Mouse (Mus musculus): ENCODE results near the gene Mif4gd. TPM values are rescaled to one million over a fixed set of nuclear protein-coding genes. Genes with fewer than 3 reads are reported as not detected.
A peak's percentile ranks its signal among the peaks of the same experiment; 100 is the strongest.

Gene Mif4gd
- polyA plus RNA-seq, 1 experiment from 2014 or later = 47.4 TPM

- CTCF ChIA-PET = interaction anchor here (1.0 kb wide), 1 partner anchor 87 kb away, joined by 4 read pairs; no protein-coding TSS in a partner anchor
Observed at GRCm38 (mm10) chr11:115627705-115628464, 15.1 kb upstream of the Mif4gd start, which contains the start of gene Slc25a19. TSS of gene Slc25a19 (minus strand) at chr11:115628295.

DNA sequence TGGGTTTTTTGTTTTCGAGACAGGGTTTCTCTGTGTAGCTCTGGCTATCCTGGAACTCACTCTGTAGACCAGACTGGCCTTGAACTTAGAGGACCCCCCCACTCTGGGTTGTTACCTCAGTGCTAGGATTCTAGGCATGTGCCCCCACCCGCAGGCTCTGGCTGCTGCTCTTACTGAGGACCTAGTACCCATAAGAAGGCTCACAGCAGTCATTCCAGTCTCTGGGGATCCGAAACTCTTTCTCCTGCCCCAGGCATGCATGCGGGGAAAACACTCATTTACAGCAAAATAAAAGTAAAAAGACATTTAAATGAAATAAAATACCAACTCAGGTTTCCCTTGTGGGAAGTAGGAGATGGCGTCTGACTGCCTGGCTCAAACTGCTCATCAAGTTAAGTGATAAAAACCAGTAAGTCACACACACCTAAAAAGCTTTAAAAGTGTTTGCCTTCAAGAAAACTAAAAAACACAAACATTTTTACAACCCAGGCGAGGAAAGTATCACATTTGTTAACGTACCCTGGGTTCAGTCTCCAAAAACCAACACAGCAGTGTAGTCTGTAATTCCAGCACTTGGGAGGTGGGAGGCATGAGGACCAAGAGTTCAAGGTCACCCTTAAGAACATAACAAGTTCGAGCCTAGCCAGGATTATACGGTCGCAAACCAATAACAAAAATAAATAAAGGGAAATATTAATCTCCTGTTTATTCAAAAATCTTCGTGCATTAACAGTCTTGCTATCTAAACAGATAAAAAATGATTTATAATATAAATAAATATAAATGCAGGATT is 14.3 kb upstream of the Mif4gd start:
- in situ Hi-C loops (cut with MboI; ENCODE audit: low pct_unique_long_range_greater_than_20kb) = no loop called here
- CTCF ChIA-PET = interaction anchor here (1.0 kb wide), 1 partner anchor 88 kb away, joined by 4 read pairs; no protein-coding TSS in a partner anchor
- TF ChIP-seq CTCF (IDR thresholded peaks at IDR 0.05) = no peak
- H3K27me3 ChIP-seq = no peaks in the 10 kb centered on the region
- no peak for DNase-seq (ENCODE audit: low read depth, low spot score)
- POLR2A ChIA-PET = interaction anchor here (0.6 to 1.4 kb wide), 4 partner anchors 8 to 132 kb away, joined by 3 to 4 read pairs (median 3); partner anchors contain the start of gene Mif4gd
- ATAC-seq = no peak

More at GRCm38 (mm10) chr11:115627705-115628464, 15.1 kb upstream of the Mif4gd start, which contains the start of gene Slc25a19:
- H3K27me3 ChIP-seq = no peaks in the 10 kb centered on the region
- ATAC-seq (peak; percentile 97), DNase-seq (ENCODE audit: low read depth, low spot score) (peak; percentile 99)
- POLR2A ChIA-PET = interaction anchor here (0.7 to 1.8 kb wide), 5 partner anchors 9 to 206 kb away, joined by 3 to 7 read pairs (median 4); partner anchors contain the start of gene Mif4gd
- in situ Hi-C loops (cut with MboI; ENCODE audit: low pct_unique_long_range_greater_than_20kb) = no loop called here
- TF ChIP-seq CTCF (IDR thresholded peaks at IDR 0.05) = no peak

DNA sequence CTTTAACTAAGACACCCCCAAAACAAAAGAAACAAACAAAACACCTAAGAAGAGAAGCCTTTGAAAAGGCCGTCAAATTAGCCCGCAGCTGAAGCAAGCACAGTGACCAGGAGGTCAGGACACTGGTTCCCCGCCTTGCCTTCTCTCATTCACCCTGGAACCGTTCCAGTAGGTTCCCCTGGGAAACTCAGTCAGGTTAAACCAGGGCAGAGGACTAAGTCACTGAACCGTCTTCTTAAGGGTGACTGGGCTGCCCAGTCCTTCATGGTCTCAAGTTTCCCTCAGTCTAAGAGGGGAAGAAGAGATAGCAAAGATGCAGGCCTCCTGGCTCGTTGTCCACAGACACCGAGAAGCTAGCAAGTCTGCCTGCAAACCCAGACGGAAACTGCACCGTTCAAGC is 13.1 kb upstream of the Mif4gd start:
- H3K27me3 ChIP-seq = no peaks in the 10 kb centered on the region
- ATAC-seq = no peak
- ChIA-PET CTCF (interaction anchor here (1.4 to 2.2 kb wide), 2 partner anchors 10 to 13 kb away, joined by 5 to 8 read pairs; partner anchors contain the start of gene Mif4gd), POLR2A (interaction anchor here (1.2 to 1.4 kb wide), 2 partner anchors 12 to 13 kb away, joined by 3 read pairs; partner anchors contain the start of gene Mif4gd)
- in situ Hi-C loops (cut with MboI; ENCODE audit: low pct_unique_long_range_greater_than_20kb) = no loop called here
- no peak for TF ChIP-seq CTCF (IDR thresholded peaks at IDR 0.05)
- DNase-seq (ENCODE audit: low read depth, low spot score) = no peak

DNA sequence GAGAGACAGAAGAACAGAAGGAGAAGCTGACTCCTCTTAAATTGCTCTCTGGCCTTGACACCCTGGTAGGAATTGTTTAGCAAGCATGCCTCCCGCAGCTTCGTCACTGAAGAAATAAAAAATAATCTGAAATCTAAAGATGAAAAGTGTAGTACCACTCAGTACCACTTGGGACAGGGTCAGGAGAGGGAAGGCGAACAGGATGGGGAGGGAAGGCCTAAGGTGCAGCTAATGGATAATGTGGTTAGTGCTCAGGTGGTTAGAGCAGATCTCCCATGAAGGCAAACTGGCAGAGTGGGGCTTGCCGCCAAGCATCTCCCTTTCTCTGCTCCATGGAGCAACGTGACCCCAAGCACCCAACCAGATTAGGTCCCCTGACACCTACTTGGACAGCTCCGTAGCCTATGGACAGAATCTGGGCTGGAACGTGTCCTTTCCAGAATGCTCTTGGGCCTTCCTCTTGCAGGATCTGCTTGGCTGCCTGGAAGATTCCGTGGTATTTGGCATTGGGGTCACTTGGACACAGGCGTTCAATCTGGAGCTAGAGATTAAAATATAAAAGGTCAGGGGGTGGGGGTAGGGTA is 10.8 kb upstream of the Mif4gd start:
- CTCF ChIA-PET = interaction anchor here (2.2 kb wide), 1 partner anchor 10 kb away, joined by 8 read pairs; the partner anchor contains the start of gene Mif4gd
- no peak for ATAC-seq

DNA sequence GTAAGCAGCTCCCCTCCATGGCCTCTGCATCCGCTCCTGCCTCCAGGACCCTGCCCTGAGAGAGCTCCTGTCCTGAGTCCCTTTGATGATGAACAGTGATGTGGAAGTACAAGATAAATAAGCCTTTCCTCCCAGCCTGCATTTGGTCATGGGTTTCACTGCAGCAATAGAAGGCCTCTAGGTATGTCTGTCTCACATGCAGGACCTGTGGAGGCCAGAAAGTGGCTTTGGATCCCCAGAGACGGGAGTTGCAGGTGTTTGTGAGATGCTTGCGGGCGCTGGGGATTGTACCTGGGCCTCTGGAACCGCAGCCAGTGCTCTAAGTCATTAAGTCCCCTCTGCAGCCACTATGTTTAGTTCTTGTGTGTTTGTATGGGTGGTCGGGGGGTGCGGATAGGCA is 7.2 kb upstream of the Mif4gd start:
- ATAC-seq (no peak), DNase-seq (ENCODE audit: low read depth, low spot score) (no peak)
- TF ChIP-seq CTCF (IDR thresholded peaks at IDR 0.05) = no peak
- POLR2A ChIA-PET = no interaction called here
- H3K27me3 ChIP-seq = no peaks in the 10 kb centered on the region
- in situ Hi-C loops (cut with MboI; ENCODE audit: low pct_unique_long_range_greater_than_20kb) = no loop called here
- CTCF ChIA-PET = no interaction called here

More for the DNA sequence above, 10.8 kb upstream of the Mif4gd start:
- in situ Hi-C loops (cut with MboI; ENCODE audit: low pct_unique_long_range_greater_than_20kb) = no loop called here
- DNase-seq (ENCODE audit: low read depth, low spot score) = no peak
- POLR2A ChIA-PET = no interaction called here
- TF ChIP-seq CTCF (IDR thresholded peaks at IDR 0.05) = no peak
- H3K27me3 ChIP-seq = no peaks in the 10 kb centered on the region

DNA sequence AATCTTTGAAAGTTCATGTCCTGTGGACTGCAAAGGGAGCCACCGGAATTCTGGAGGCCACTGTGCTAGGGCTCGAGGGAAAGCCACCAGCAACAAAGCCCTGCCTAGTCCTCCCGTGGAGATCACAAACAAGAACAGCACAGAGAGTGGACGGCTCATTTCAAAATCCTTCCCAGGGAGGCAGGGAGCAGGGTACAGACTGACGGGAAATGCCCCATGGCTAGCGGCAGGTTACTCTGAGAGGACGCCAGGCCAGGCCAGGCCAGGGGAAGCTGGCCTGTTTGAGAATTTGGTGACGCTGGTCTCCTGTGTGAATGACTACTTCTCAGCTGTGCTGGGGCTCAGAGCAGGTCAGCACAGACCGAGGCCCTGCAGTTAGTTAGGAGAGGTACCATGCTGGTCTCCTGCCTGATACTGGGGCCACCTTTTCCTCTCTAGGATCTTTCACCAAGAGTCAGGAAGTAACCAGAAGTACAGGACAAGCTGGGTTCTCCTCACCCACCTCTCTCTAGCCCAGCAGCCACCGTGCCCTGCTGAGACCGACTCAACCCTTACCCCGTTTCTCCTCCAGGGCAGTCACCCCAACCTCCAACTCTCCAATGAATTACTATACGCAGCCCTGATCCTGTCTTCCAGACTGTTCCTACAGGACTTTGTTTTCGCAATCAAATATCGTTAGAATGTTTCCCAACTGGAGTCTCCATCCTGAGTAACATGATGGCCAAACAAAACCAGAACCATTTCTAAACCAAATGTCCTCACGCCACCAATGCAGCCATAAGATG is 6.2 kb upstream of the Mif4gd start:
- ChIA-PET CTCF (no interaction called here), POLR2A (interaction anchor here (0.8 kb wide), 1 partner anchor 9 kb away, joined by 3 read pairs; no protein-coding TSS in a partner anchor)
- in situ Hi-C loops (cut with MboI; ENCODE audit: low pct_unique_long_range_greater_than_20kb) = no loop called here
- H3K27me3 ChIP-seq = no peaks in the 10 kb centered on the region
- no peak for ATAC-seq
- no peak for DNase-seq (ENCODE audit: low read depth, low spot score)
- no peak for TF ChIP-seq CTCF (IDR thresholded peaks at IDR 0.05)

- ATAC-seq (no peak), DNase-seq (ENCODE audit: low read depth, low spot score) (no peak)
- H3K27me3 ChIP-seq = no peaks in the 10 kb centered on the region
- TF ChIP-seq CTCF (IDR thresholded peaks at IDR 0.05) = no peak
- POLR2A ChIA-PET = interaction anchor here (0.8 kb wide), 1 partner anchor 9 kb away, joined by 3 read pairs; no protein-coding TSS in a partner anchor
- in situ Hi-C loops (cut with MboI; ENCODE audit: low pct_unique_long_range_greater_than_20kb) = no loop called here
- CTCF ChIA-PET = no interaction called here
Observed at GRCm38 (mm10) chr11:115618001-115618400, 5.2 kb upstream of the Mif4gd start.

- POLR2A ChIA-PET = no interaction called here
- CTCF ChIA-PET = interaction anchor here (1.2 kb wide), 1 partner anchor 9 kb away, joined by 5 read pairs; no protein-coding TSS in a partner anchor
- ATAC-seq = no peak
- no peak for TF ChIP-seq CTCF (IDR thresholded peaks at IDR 0.05)
- no peak for DNase-seq (ENCODE audit: low read depth, low spot score)
- H3K27me3 ChIP-seq = no peaks in the 10 kb centered on the region
- in situ Hi-C loops (cut with MboI; ENCODE audit: low pct_unique_long_range_greater_than_20kb) = no loop called here
Observed at GRCm38 (mm10) chr11:115616893-115617292, 4.1 kb upstream of the Mif4gd start.

DNA sequence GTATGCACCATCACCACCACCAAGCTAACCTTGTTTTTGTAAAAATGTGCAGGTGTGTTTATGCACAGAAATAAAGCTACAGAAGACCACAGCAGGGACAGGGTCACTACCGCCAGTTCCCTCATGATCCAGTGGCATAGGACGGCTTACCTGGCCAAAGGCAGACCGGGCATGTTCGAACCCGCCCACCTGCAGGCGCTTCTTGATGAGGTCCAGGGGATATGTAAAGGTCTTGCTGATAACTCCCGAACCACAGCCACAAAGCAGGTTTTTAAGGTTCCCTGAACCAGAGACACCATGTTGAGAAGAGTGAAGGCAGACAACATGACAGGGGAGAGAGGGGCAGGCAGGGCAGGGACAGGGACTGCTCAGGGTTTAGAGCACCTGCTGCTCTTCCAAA is 3.6 kb upstream of the Mif4gd start:
- in situ Hi-C loops (cut with MboI; ENCODE audit: low pct_unique_long_range_greater_than_20kb) = no loop called here
- H3K27me3 ChIP-seq = no peaks in the 10 kb centered on the region
- TF ChIP-seq CTCF (IDR thresholded peaks at IDR 0.05) = no peak
- CTCF ChIA-PET = interaction anchor here (1.2 kb wide), 1 partner anchor 9 kb away, joined by 5 read pairs; no protein-coding TSS in a partner anchor
- ATAC-seq = no peak
- POLR2A ChIA-PET = no interaction called here
- DNase-seq (ENCODE audit: low read depth, low spot score) = no peak
